Comparison of ENCODE assay signal across 8 mouse cellular contexts in the genomic region with DNA sequence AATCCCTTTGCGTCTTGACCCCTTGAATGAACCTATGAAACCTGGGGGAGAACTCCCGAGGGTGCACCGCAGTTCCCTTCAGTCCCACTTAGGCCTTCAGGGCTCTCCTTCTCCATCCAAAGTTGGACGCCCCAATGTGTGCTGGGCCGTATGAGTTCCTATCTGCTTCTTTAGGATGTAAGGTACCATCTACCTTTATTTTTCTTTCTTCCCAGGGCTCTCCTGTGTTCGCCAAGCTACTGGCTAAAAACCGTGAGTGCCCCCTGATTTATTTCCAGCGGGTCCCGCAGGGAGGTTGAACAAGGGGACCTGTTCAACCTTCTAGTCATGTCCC. TPM values are rescaled to one million over a fixed set of nuclear protein-coding genes. Genes with fewer than 3 reads are reported as not detected.
DNase-seq lines count a peak whose midpoint lies in the region; ATAC-seq and TF ChIP-seq lines count a peak whose summit lies in the region.

No protein-coding gene starts in this region.

- 10% methylated on average over 9 of the region's 9 CpGs for WGBS in heart, embryonic 10.5 days
- 6% methylated on average over 9 of the region's 9 CpGs for WGBS in hindbrain, embryonic 11.5 days
- 7% methylated on average over 9 of the region's 9 CpGs for WGBS in midbrain, embryonic 11.5 days

- no peaks in the 10 kb centered on the region for H3K36me3 ChIP-seq in heart, embryonic 10.5 days
- H3K36me3 ChIP-seq in E14TG2a.4 (ENCODE audit: insufficient read depth, low read length): peaks cover 11% of the 10 kb centered on the region
- H3K36me3 ChIP-seq in hindbrain, embryonic 11.5 days (ENCODE audit: control insufficient read depth, insufficient read depth, low read length): no peaks in the 10 kb centered on the region
- H3K36me3 ChIP-seq in midbrain, embryonic 11.5 days (ENCODE audit: control insufficient read depth, insufficient read depth, low read length): no peaks in the 10 kb centered on the region

- ATAC-seq in hindbrain, embryonic 11.5 days (ENCODE audit: low FRiP score): no peak
- ATAC-seq in midbrain, embryonic 11.5 days (ENCODE audit: low FRiP score): no peak

- H3K9me3 ChIP-seq in heart, embryonic 10.5 days: no peaks in the 10 kb centered on the region
- H3K9me3 ChIP-seq in E14TG2a.4 (ENCODE audit: low read length): no peaks in the 10 kb centered on the region
- no peaks in the 10 kb centered on the region for H3K9me3 ChIP-seq in hindbrain, embryonic 11.5 days (ENCODE audit: control insufficient read depth, low read length)
- H3K9me3 ChIP-seq in midbrain, embryonic 11.5 days (ENCODE audit: control insufficient read depth, low read length): no peaks in the 10 kb centered on the region

- peak overlapping the region; percentile 66 for H3K4me3 ChIP-seq in heart, embryonic 10.5 days
- H3K4me3 ChIP-seq in E14TG2a.4 (replicated peaks; ENCODE audit: low read length): peak overlapping the region; percentile 86
- H3K4me3 ChIP-seq in hindbrain, embryonic 11.5 days (ENCODE audit: low read depth, low read length): peak overlapping the region; percentile 61
- H3K4me3 ChIP-seq in midbrain, embryonic 11.5 days (ENCODE audit: low read depth, low read length): peak overlapping the region; percentile 65

- peak overlapping the region; percentile 74 for H3K9ac ChIP-seq in hindbrain, embryonic 11.5 days (ENCODE audit: low read depth, low read length)
- H3K9ac ChIP-seq in midbrain, embryonic 11.5 days (ENCODE audit: low read length): peak overlapping the region; percentile 82

- DNase-seq in heart, embryonic 10.5 days (ENCODE audit: low spot score): no peak
- no peak for DNase-seq in heart, adult 9 months (ENCODE audit: low spot score in 2 of 2)
- no peak for DNase-seq in hindbrain, embryonic 11.5 days (ENCODE audit: low spot score)
- peak; percentile 89 for DNase-seq in midbrain, embryonic 11.5 days (ENCODE audit: low spot score, missing footprints)
- DNase-seq in testis, postnatal 14 days (ENCODE audit: low spot score): no peak
- no peak for DNase-seq in adrenal gland, postnatal 14 days
- no peak for DNase-seq in spleen, postnatal 4 days (ENCODE audit: low spot score in 2 of 2)

- H3K4me1 ChIP-seq in heart, embryonic 10.5 days: peaks cover 25% of the 10 kb centered on the region
- H3K4me1 ChIP-seq in E14TG2a.4 (replicated peaks; ENCODE audit: low read depth, low read length): peaks cover 51% of the 10 kb centered on the region
- H3K4me1 ChIP-seq in hindbrain, embryonic 11.5 days (replicated peaks; ENCODE audit: control insufficient read depth, insufficient read depth, low read length): no peaks in the 10 kb centered on the region
- H3K4me1 ChIP-seq in midbrain, embryonic 11.5 days (ENCODE audit: control insufficient read depth, insufficient read depth, low read length): peaks cover 9% of the 10 kb centered on the region

- peak overlapping the region; percentile 91 for H3K4me2 ChIP-seq in hindbrain, embryonic 11.5 days (replicated peaks; ENCODE audit: low read depth, low read length)
- H3K4me2 ChIP-seq in midbrain, embryonic 11.5 days: peak overlapping the region; percentile 84

- peak overlapping the region; percentile 87; the same call in 1 of the 2 replicates for H3K27ac ChIP-seq in heart, embryonic 10.5 days
- H3K27ac ChIP-seq in hindbrain, embryonic 11.5 days (ENCODE audit: low read depth, low read length): no peak overlapping the region
- H3K27ac ChIP-seq in midbrain, embryonic 11.5 days (ENCODE audit: low read depth, low read length): no peak overlapping the region

- no peak for TF ChIP-seq CTCF in E14TG2a.4 (conservative IDR thresholded peaks at IDR 0.05; ENCODE audit: low read length)

- H3K27me3 ChIP-seq in heart, embryonic 10.5 days (ENCODE audit: insufficient read depth, poor library complexity, severe bottlenecking): peaks cover 19% of the 10 kb centered on the region; the same call in 1 of the 2 replicates
- H3K27me3 ChIP-seq in E14TG2a.4 (ENCODE audit: insufficient read depth, low read length): peaks cover 55% of the 10 kb centered on the region
- H3K27me3 ChIP-seq in hindbrain, embryonic 11.5 days (ENCODE audit: control insufficient read depth, insufficient read depth, low read length): no peaks in the 10 kb centered on the region
- no peaks in the 10 kb centered on the region for H3K27me3 ChIP-seq in midbrain, embryonic 11.5 days (ENCODE audit: control insufficient read depth, insufficient read depth, low read length)

RNA-seq across cellular contexts. Expression of gene Tnfsf9, which starts 0.9 kb away (rescaled TPM):
- polyA plus RNA-seq in heart, embryonic 10.5 days (2016; fragmentation: Nextera tagmentation; extraction: Ambion mirVana): 5.7 and 7.0 TPM in 2 replicates
- polyA plus RNA-seq in hindbrain, embryonic 11.5 days (2014; fragmentation: Nextera tagmentation; extraction: Ambion mirVana): 6.3 and 7.6 TPM in 2 replicates
- 8.1 and 9.0 TPM in 2 replicates for polyA plus RNA-seq in midbrain, embryonic 11.5 days (2014; fragmentation: Nextera tagmentation; extraction: Ambion mirVana)
- 0.44 and 0.68 TPM in 2 replicates for total RNA-seq in adrenal gland, postnatal 14 days (2021)

RNA-seq across cellular contexts. Expression of gene Tubb4a, which starts 18.4 kb away (rescaled TPM):
- 9.1 and 14.7 TPM in 2 replicates for polyA plus RNA-seq in heart, embryonic 10.5 days (2016; fragmentation: Nextera tagmentation; extraction: Ambion mirVana)
- 165 and 191 TPM in 2 replicates for polyA plus RNA-seq in hindbrain, embryonic 11.5 days (2014; fragmentation: Nextera tagmentation; extraction: Ambion mirVana)
- polyA plus RNA-seq in midbrain, embryonic 11.5 days (2014; fragmentation: Nextera tagmentation; extraction: Ambion mirVana): 167 and 171 TPM in 2 replicates
- total RNA-seq in adrenal gland, postnatal 14 days (2021): 6.4 and 12.3 TPM in 2 replicates

RNA-seq across cellular contexts. Expression of gene Dennd1c, which starts 27.7 kb away (rescaled TPM):
- polyA plus RNA-seq in heart, embryonic 10.5 days (2016; fragmentation: Nextera tagmentation; extraction: Ambion mirVana): 0.68 and 2.2 TPM in 2 replicates
- 2.9 and 3.8 TPM in 2 replicates for polyA plus RNA-seq in hindbrain, embryonic 11.5 days (2014; fragmentation: Nextera tagmentation; extraction: Ambion mirVana)
- polyA plus RNA-seq in midbrain, embryonic 11.5 days (2014; fragmentation: Nextera tagmentation; extraction: Ambion mirVana): 2.2 and 2.7 TPM in 2 replicates
- total RNA-seq in adrenal gland, postnatal 14 days (2021): 1.7 and 9.7 TPM in 2 replicates

RNA-seq across cellular contexts. Expression of gene Cd70, which starts 43.6 kb away (rescaled TPM):
- polyA plus RNA-seq in heart, embryonic 10.5 days (2016; fragmentation: Nextera tagmentation; extraction: Ambion mirVana): not detected in 2 replicates
- 0.28 TPM in 1 of 2 replicates, not detected in the other for polyA plus RNA-seq in hindbrain, embryonic 11.5 days (2014; fragmentation: Nextera tagmentation; extraction: Ambion mirVana)
- 0.16 and 0.40 TPM in 2 replicates for polyA plus RNA-seq in midbrain, embryonic 11.5 days (2014; fragmentation: Nextera tagmentation; extraction: Ambion mirVana)
- total RNA-seq in adrenal gland, postnatal 14 days (2021): not detected in 2 replicates

RNA-seq across cellular contexts. Expression of gene Slc25a23, which starts 46.3 kb away (rescaled TPM):
- polyA plus RNA-seq in heart, embryonic 10.5 days (2016; fragmentation: Nextera tagmentation; extraction: Ambion mirVana): 8.6 and 8.7 TPM in 2 replicates
- polyA plus RNA-seq in hindbrain, embryonic 11.5 days (2014; fragmentation: Nextera tagmentation; extraction: Ambion mirVana): 14.1 and 16.0 TPM in 2 replicates
- 14.2 and 16.5 TPM in 2 replicates for polyA plus RNA-seq in midbrain, embryonic 11.5 days (2014; fragmentation: Nextera tagmentation; extraction: Ambion mirVana)
- total RNA-seq in adrenal gland, postnatal 14 days (2021): 91.4 and 116 TPM in 2 replicates

Comparison
In these comparisons a context has a peak if more than half of its experiments do, and no peak if none do; other contexts are left out.
1. RNA of gene Tubb4a, which starts 18.4 kb away (polyA plus RNA-seq): 167 to 171 TPM in midbrain, embryonic 11.5 days and 165 to 191 TPM in hindbrain, embryonic 11.5 days; 9.1 to 14.7 TPM in heart, embryonic 10.5 days; every median in the first group is over 10 times any median in the second.
2. Peak in every context shown above with its lines, with median percentiles within 50 percentile points of each other: H3K4me3 ChIP-seq.